Mouse (Mus musculus): ENCODE data around the gene Lmx1a. TPM values are rescaled to one million over a fixed set of nuclear protein-coding genes. Genes with fewer than 3 reads are reported as not detected.

The Lmx1a gene
- total RNA-seq, 2 experiments from 2014 or later: not detected

- no peak for DNase-seq (ENCODE audit: low spot score in 2 of 2)
Measured at GRCm38 (mm10) chr1:167693499-167694240, 4.6 kb downstream of the Lmx1a start.

DNA sequence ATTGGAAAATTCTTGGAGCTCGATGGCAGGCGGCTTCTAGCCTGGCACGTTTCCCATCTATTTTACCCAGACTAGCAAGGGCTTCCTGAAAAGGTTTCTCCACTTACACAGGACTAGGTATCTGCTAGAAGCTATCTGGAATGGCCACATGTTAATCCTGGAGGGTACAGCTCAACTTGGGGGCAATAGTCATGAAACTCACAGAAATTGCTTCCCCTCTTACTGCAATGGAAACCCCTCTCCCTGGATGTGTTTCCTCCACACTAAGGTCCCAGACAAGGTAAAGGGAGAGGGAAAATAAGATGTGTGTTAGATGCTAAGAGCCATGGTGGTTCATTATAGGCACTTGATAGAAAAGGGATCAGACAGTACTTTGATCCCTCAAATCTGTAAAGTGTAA lies 5.7 kb downstream of the Lmx1a start:
- no peak for DNase-seq (ENCODE audit: low spot score in 2 of 2)

- no peak for DNase-seq (ENCODE audit: low spot score in 2 of 2)
Measured at GRCm38 (mm10) chr1:167695910-167696459, 6.9 kb downstream of the Lmx1a start.

- no peak for DNase-seq (ENCODE audit: low spot score in 2 of 2)
Measured at GRCm38 (mm10) chr1:167699706-167700105, 10.7 kb downstream of the Lmx1a start.

DNA sequence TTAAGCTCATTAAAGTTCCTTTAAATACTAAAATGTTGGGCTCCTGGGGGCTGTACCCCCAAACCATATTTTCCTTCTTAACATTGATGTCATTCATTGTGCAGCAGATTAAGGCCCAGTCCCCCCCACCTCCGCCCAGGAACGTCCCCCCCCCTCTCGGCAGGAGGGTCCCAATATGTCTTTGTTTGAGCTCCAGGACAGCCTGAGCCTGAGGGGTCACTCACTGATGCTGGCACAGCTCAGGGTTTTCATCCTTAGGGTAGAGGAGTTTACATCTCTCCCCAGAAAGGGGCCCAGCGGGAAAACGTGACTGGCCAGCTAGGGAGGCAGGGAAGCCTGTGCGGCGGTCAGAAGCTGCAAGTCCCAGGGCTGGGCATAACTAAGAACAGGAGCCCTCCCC lies 11.2 kb downstream of the Lmx1a start:
- no peak for DNase-seq (ENCODE audit: low spot score in 2 of 2)

GRCm38 (mm10) chr1:167705527-167705926 lies 16.5 kb downstream of the Lmx1a start:
- DNase-seq (ENCODE audit: low spot score in 2 of 2): no peak

GRCm38 (mm10) chr1:167708761-167709160 lies 19.7 kb downstream of the Lmx1a start:
- DNase-seq (ENCODE audit: low spot score in 2 of 2): no peak

DNA sequence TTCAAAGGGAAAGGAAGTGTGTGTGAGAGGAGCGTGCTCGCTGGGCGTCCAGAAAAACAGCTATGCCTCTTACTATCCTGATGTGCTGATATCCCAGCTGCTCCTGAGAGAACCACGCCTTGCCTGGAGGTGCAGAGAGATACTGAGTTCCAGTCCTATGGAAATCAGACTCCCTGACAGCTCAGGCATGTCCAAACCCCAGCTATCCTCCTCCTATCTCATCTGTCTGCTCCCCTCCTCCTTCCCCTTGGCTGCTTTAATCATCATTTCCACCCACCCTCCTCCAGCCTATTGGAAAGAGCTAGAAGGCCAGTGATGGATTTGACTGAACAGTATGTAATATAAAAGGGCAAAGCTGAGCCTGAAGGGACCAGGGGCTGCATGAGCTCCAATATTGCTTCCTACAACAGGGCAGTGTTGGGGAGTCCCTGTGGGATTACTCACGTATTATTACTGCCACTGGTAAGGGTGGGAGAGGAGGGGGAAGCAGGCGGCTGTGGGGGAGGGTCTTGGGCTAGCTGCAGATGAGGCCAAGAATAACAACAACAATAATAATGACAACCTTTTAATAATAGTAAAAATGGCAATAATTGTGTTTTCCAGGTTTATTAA lies 26.8 kb downstream of the Lmx1a start:
- no peak for DNase-seq (ENCODE audit: low spot score in 2 of 2)

- DNase-seq (ENCODE audit: low spot score in 2 of 2): no peak
Measured at GRCm38 (mm10) chr1:167734471-167734870, 45.4 kb downstream of the Lmx1a start.

DNA sequence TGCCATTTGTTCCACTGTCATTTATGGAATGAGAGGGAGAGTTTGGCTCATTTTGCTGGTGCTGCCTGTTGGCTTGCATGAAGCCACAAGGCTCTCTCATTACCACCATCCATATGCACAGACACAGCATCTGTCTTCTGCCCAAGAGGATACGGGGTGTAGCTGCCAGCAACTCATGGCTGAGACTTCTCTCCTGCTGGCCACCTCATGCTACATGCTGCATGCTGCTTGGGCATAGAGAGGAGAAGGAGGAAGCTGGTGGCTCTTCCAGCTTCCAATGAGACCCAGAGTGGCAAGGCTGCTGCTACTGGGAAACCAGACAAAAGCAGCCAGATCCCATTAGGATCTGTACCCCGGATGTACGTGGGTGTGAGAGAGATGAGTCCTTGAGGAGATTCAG lies 47.8 kb downstream of the Lmx1a start:
- DNase-seq (ENCODE audit: low spot score in 2 of 2): no peak

- DNase-seq (ENCODE audit: low spot score in 2 of 2): no peak
Measured at GRCm38 (mm10) chr1:167739286-167739685, 50.2 kb downstream of the Lmx1a start.

DNA sequence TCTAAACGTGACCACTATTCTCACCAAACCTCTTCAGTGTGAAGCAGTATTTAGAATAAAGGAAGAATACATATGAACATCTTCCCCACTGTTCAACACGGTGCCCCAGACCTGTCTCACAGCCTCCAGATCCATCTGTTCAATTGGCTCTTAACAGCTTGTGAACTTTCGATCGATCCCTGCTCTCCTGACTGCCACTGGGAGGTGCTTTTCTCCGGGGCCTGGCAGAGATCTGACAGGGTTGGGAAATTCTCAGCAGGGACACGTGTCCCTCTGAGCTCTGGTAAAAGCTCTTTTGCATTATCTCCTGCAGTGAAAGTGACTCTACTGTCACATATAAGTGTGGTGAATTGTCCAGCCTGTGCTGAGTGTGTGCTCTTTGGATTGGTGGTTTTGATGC lies 57.6 kb downstream of the Lmx1a start:
- no peak for DNase-seq (ENCODE audit: low spot score in 2 of 2)

DNA sequence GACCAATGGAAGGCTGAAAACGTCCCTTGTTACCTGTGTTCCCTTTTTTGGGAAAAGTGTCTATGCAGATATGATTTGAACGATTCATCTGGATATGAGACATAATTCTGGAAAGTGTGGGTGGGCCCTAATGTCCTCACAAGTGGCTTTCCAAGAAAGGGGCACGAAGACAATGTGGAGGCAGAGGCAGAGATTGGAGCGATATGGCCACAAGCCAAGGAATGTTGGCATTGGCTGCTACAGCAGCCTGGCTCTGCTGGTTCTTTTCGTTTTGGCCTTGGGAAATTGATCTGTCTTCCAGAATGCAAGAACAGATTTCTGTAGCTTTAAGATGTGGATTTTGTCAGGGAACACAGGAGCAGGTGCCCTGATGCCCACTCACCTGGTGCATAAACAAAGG lies 63.6 kb downstream of the Lmx1a start:
- DNase-seq (ENCODE audit: low spot score in 2 of 2): peak in 1 of 2 experiments; percentile 8

DNA sequence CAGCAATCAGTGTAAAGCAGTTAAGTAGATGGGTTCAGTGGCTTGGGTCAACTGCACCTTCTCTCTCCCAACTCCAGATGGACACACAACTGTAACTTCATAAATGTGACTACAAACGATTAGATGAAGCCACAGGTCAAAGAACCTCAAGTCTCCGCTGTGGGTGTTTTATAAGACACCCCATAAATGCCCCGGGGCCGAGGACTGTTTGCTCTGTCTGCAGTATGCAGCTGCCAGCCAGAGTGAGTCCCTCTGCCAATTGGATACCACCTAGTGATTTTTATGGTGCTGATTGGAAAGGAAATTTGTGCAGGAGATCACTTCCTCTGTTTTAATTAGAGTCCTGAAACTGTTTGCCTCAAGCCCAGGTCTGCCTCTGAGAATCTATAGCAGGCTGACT lies 65.0 kb downstream of the Lmx1a start:
- DNase-seq (ENCODE audit: low spot score in 2 of 2): no peak

GRCm38 (mm10) chr1:167754636-167755522 lies 65.8 kb downstream of the Lmx1a start:
- DNase-seq (ENCODE audit: low spot score in 2 of 2): no peak

DNA sequence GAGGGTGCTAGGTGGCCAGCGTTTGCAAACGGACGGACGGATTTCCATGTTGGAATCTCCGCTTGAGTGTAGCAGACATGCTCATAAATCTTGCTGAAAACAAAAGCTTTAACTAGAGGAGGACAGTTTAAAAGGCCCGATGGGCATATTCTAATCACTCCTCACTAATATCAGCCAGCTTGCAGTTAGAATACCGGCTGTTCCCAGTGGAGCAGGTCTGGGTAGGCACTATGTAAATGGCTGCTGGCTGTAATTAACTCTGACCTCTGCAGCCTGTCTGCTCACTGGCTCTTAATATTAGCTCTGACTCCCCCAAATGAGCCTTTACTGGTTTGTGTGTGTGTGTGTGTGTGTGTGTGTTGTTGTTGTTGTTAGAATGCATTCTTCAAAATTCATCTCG lies 69.2 kb downstream of the Lmx1a start:
- no peak for DNase-seq (ENCODE audit: low spot score in 2 of 2)

- no peak for DNase-seq (ENCODE audit: low spot score in 2 of 2)
Measured at GRCm38 (mm10) chr1:167760307-167760706, 71.3 kb downstream of the Lmx1a start.

- DNase-seq (ENCODE audit: low spot score in 2 of 2): no peak
Measured at GRCm38 (mm10) chr1:167761785-167762223, 72.8 kb downstream of the Lmx1a start.

GRCm38 (mm10) chr1:167766619-167767018 lies 77.6 kb downstream of the Lmx1a start:
- no peak for DNase-seq (ENCODE audit: low spot score in 2 of 2)

DNA sequence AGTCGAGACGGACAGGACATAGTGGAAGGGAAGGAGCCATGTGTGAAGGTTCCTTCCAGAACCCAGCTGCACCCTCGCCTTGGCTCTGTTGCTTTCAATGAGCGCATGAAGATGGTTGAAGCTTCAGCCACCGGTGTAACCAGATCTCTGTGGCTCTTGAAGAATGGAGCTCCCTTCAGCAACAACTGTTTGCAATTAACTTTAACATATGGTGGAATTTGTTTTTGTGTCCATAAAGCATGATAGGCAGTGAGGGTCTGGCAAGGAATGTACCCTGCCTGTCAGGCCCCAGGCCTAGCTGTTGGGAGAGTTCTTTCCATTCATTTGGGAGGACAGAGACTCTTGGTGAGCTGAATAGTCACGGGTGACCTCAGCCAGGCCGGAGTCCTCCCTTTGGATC lies 81.4 kb downstream of the Lmx1a start:
- DNase-seq (ENCODE audit: low spot score in 2 of 2): no peak

DNA sequence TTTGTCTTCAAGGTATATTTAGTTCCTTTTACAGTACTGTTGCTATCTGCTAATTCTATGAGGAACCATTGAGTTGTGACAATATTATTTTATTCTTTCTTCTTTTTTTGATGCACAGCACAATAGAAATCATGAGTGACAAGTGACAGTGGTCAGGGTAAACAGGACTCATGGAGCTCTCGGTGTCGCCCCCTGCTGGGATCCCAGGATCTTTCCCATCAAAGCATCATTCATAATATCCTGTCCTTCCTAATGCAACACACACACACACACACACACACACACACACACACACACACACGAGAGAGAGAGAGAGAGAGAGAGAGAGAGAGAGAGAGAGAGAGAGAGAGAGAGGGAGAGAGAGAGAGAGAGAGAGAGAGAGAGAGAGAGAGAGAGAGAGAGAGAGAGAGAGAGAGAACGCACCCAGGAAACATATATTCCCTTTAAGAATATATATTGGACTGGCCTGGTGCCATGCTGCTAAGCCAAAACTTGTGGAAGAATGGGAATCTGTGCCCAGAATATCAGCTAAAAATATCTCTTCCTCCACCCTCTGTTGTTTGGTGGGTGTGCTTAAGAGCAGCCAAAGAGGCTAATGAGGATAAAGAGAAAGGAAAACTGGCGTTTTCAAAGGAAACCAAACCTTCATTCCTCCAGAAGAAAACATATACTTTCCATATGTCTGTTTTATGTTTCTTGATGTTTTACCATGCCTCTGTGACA lies 90.9 kb downstream of the Lmx1a start:
- no peak for DNase-seq (ENCODE audit: low spot score in 2 of 2)
